Mouse (Mus musculus): ENCODE measurements at regions not wholly inside any gene's neighbourhood (a gene's known extent, or its start where the extent isn't known, plus 50 kb on each side); places are given as distances from the start of the nearest gene placed in this dataset.

- TF ChIP-seq CTCF (IDR thresholded peaks at IDR 0.05; ENCODE audit: extremely low read depth, insufficient read length, insufficient replicate concordance, low read depth, low read length) (no peak), POLR2A (IDR thresholded peaks at IDR 0.05; ENCODE audit: low read depth, low read length) (no peak)
Observed at GRCm38 (mm10) chr2:75775217-75775616, 56.8 kb upstream of the Agps start.

Measured in small intestine, adult 2 months (tissue).